Mouse (Mus musculus) erythroblast, adult 5-6 weeks (primary cell): ENCODE measurements around the gene Zfp758. TPM values are rescaled to one million over a fixed set of nuclear protein-coding genes. Genes with fewer than 3 reads are reported as not detected.
"Not testable (repeated sequence)": the region's sequence is repeated elsewhere in the genome, so short reads cannot be mapped to it uniquely, and the experiment has no call there.

Experiments used
- ATAC-seq: replicated peaks from 2 replicates; pipeline ENCODE4 v1.8.0; 2016; ENCODE audit warnings: moderate number of reproducible peaks, mild to moderate bottlenecking, moderate TSS enrichment, inconsistent platforms; ENCODE audit not compliant: poor library complexity, low FRiP score, severe bottlenecking
- total RNA-seq, 2 experiments: library from RNA; stranded (forward) in 1 of 2; stranded (reverse) in 1 of 2; fragments of 150-400 nt in 1 of 2; fragments of 200-764, 138-1000 nt in 1 of 2; gene quantifications; 2 replicates each; pipeline versions ENCODE4 v1.2.3 to v1.2.4; 2015 to 2017; ENCODE audit warnings: low replicate concordance in 2 of 2

The Zfp758 gene
- total RNA-seq (2015; ENCODE audit: low replicate concordance) (7.1 and 12.1 TPM in 2 replicates), total RNA-seq (2017; ENCODE audit: low replicate concordance) (11.6 and 12.8 TPM in 2 replicates)

- ATAC-seq, result peak; percentile 100
These were observed at the start of gene Zfp758, which contains the start of gene Zfp944 for GRCm38 (mm10) chr17:22361101-22361781. TSS of gene Zfp758 (plus strand) at chr17:22361453. TSS of gene Zfp944 (minus strand) at chr17:22361400.

- ATAC-seq, result peak; percentile 30; the same call in 1 of the 2 replicates
These were observed 47.0 kb upstream of the Zfp758 start for GRCm38 (mm10) chr17:22314219-22314618.

GRCm38 (mm10) chr17:22314730-22315226, 46.5 kb upstream of the Zfp758 start, which contains the start of gene CT030661.1:
TSS of gene CT030661.1 (minus strand) at chr17:22314837.
- peak; percentile 100 for ATAC-seq

- ATAC-seq, result not testable (repeated sequence)
These were observed 46.0 kb upstream of the Zfp758 start for GRCm38 (mm10) chr17:22315247-22315646.

- peak; percentile 82 for ATAC-seq
These were observed 8.5 kb upstream of the Zfp758 start for GRCm38 (mm10) chr17:22352794-22353193.

GRCm38 (mm10) chr17:22360572-22360971, 681 bp upstream of the Zfp758 start:
- peak; percentile 26; the same call in 1 of the 2 replicates for ATAC-seq

GRCm38 (mm10) chr17:22363895-22364294, 2.6 kb downstream of the Zfp758 start:
- no peak for ATAC-seq

- ATAC-seq, result no peak
These were observed 49.5 kb downstream of the Zfp758 start for GRCm38 (mm10) chr17:22410756-22411155.

GRCm38 (mm10) chr17:22417510-22417909, 56.3 kb downstream of the Zfp758 start:
- ATAC-seq, result peak; percentile 64; the same call in 1 of the 2 replicates

- peak; percentile 86 for ATAC-seq
These were observed 62.8 kb downstream of the Zfp758 start, which contains the start of gene Zfp946 for GRCm38 (mm10) chr17:22423952-22424617. TSS of gene Zfp946 (plus strand) at chr17:22424222.

GRCm38 (mm10) chr17:22424636-22425354, 63.5 kb downstream of the Zfp758 start:
- ATAC-seq, result no peak

Other genes with a start within 250 kb of the Zfp758 start
- gene Zfp947, start 195.3 kb upstream of the Zfp758 start, total RNA-seq (2015; ENCODE audit: low replicate concordance), result 1.3 TPM in 1 of 2 replicates, not detected in the other
- gene Zfp947, start 195.3 kb upstream of the Zfp758 start, total RNA-seq (2017; ENCODE audit: low replicate concordance), result 0.70 and 1.2 TPM in 2 replicates
- 2.1 and 2.3 TPM in 2 replicates for gene Zfp994, start 135.8 kb upstream of the Zfp758 start, total RNA-seq (2015; ENCODE audit: low replicate concordance)
- 0.68 and 1.7 TPM in 2 replicates for gene Zfp994, start 135.8 kb upstream of the Zfp758 start, total RNA-seq (2017; ENCODE audit: low replicate concordance)
- gene CT030661.1, start 46.6 kb upstream of the Zfp758 start, total RNA-seq (2015; ENCODE audit: low replicate concordance), result 2.3 and 8.8 TPM in 2 replicates
- 5.2 and 7.9 TPM in 2 replicates for gene CT030661.1, start 46.6 kb upstream of the Zfp758 start, total RNA-seq (2017; ENCODE audit: low replicate concordance)
- 8.8 and 18.4 TPM in 2 replicates for gene Zfp944, start 53 bp upstream of the Zfp758 start, total RNA-seq (2015; ENCODE audit: low replicate concordance)
- 3.6 and 9.9 TPM in 2 replicates for gene Zfp944, start 53 bp upstream of the Zfp758 start, total RNA-seq (2017; ENCODE audit: low replicate concordance)
- gene Zfp946, start 62.8 kb downstream of the Zfp758 start, total RNA-seq (2015; ENCODE audit: low replicate concordance), result 0.84 TPM in 1 of 2 replicates, not detected in the other
- 0.43 and 0.70 TPM in 2 replicates for gene Zfp946, start 62.8 kb downstream of the Zfp758 start, total RNA-seq (2017; ENCODE audit: low replicate concordance)
- not detected in 2 replicates for gene Vmn2r111, start 212.0 kb downstream of the Zfp758 start, total RNA-seq (2015; ENCODE audit: low replicate concordance)
- gene Vmn2r111, start 212.0 kb downstream of the Zfp758 start, total RNA-seq (2017; ENCODE audit: low replicate concordance), result not detected in 2 replicates
- not detected in 2 replicates for gene Vmn2r112, start 239.5 kb downstream of the Zfp758 start, total RNA-seq (2015; ENCODE audit: low replicate concordance)
- 0.14 TPM in 1 of 2 replicates, not detected in the other for gene Vmn2r112, start 239.5 kb downstream of the Zfp758 start, total RNA-seq (2017; ENCODE audit: low replicate concordance)